ENCODE assay signal across 8 mouse cellular contexts in genomic region chr13:63239301-63239804, GRCm38 (mm10).
DNase-seq lines count a peak whose midpoint lies in the region; ATAC-seq and TF ChIP-seq lines count a peak whose summit lies in the region.

No protein-coding gene starts in this region.

- peak; percentile 71 for ATAC-seq in hindbrain, postnatal 0 days
- peak; percentile 68 for ATAC-seq in midbrain, postnatal 0 days (ENCODE audit: low FRiP score)

- H3K27me3 ChIP-seq in thymus, adult 2 months (ENCODE audit: control insufficient read depth, insufficient read depth, low read length) = no peaks in the 10 kb centered on the region
- no peaks in the 10 kb centered on the region for H3K27me3 ChIP-seq in hindbrain, postnatal 0 days (ENCODE audit: insufficient read depth, low read length)
- H3K27me3 ChIP-seq in midbrain, postnatal 0 days (ENCODE audit: insufficient read depth, low read length) = no peaks in the 10 kb centered on the region

- H3K36me3 ChIP-seq in thymus, adult 2 months (ENCODE audit: control insufficient read depth, insufficient read depth, low read length) = no peaks in the 10 kb centered on the region
- H3K36me3 ChIP-seq in hindbrain, postnatal 0 days (ENCODE audit: insufficient read depth, low read length) = no peaks in the 10 kb centered on the region
- no peaks in the 10 kb centered on the region for H3K36me3 ChIP-seq in midbrain, postnatal 0 days (ENCODE audit: insufficient read depth, low read length)

- H3K9me3 ChIP-seq in hindbrain, postnatal 0 days (ENCODE audit: low read length) = no peaks in the 10 kb centered on the region
- H3K9me3 ChIP-seq in midbrain, postnatal 0 days (ENCODE audit: low read length) = no peaks in the 10 kb centered on the region

- peak; percentile 70 for DNase-seq in adrenal gland, adult 2 months
- no peak for DNase-seq in adrenal gland, adult 8-10 months
- DNase-seq in thymus, adult 2 months = no peak
- no peak for DNase-seq in thymus, postnatal 14 days
- DNase-seq in hindbrain, postnatal 0 days (ENCODE audit: low spot score) = peak; percentile 18
- no peak for DNase-seq in midbrain, postnatal 0 days (ENCODE audit: low spot score)
- no peak for DNase-seq in urinary bladder, postnatal 10 days (ENCODE audit: low spot score)
- DNase-seq in spleen, postnatal 14 days (ENCODE audit: low spot score in 2 of 2) = no peak

- peak overlapping the region; percentile 76 for H3K4me2 ChIP-seq in hindbrain, postnatal 0 days (ENCODE audit: low read depth, low read length)
- H3K4me2 ChIP-seq in midbrain, postnatal 0 days (ENCODE audit: low read depth, low read length, poor library complexity, severe bottlenecking) = peak overlapping the region; percentile 69

- H3K27ac ChIP-seq in thymus, adult 2 months (ENCODE audit: control insufficient read depth, insufficient read depth, low read length) = peak overlapping the region; percentile 36; the same call in 1 of the 2 replicates
- H3K27ac ChIP-seq in hindbrain, postnatal 0 days = peak overlapping the region; percentile 72
- peak overlapping the region; percentile 8 for H3K27ac ChIP-seq in midbrain, postnatal 0 days (ENCODE audit: low read depth, low read length)

- no peak for TF ChIP-seq CTCF in thymus, adult 2 months (IDR thresholded peaks at IDR 0.05; ENCODE audit: borderline replicate concordance, control insufficient read depth, extremely low read depth, insufficient read depth, low read length, poor library complexity)
- TF ChIP-seq CTCF in hindbrain, postnatal 0 days (IDR thresholded peaks at IDR 0.05; ENCODE audit: low read depth) = no peak
- no peak for TF ChIP-seq CTCF in midbrain, postnatal 0 days (IDR thresholded peaks at IDR 0.05)

- 13% methylated on average over 11 of the region's 11 CpGs for WGBS in thymus, adult 2 months
- WGBS in hindbrain, postnatal 0 days = 7% methylated on average over 11 of the region's 11 CpGs
- WGBS in midbrain, postnatal 0 days = 4% methylated on average over 11 of the region's 11 CpGs

- H3K4me1 ChIP-seq in thymus, adult 2 months (replicated peaks; ENCODE audit: control insufficient read depth, insufficient read depth, low read length) = peaks cover 22% of the 10 kb centered on the region
- no peaks in the 10 kb centered on the region for H3K4me1 ChIP-seq in hindbrain, postnatal 0 days (ENCODE audit: insufficient read depth, low read length)
- peaks cover 4% of the 10 kb centered on the region; the same call in 1 of the 2 replicates for H3K4me1 ChIP-seq in midbrain, postnatal 0 days (ENCODE audit: insufficient read depth, low read length)

- no peak for TF ChIP-seq POLR2A in thymus, adult 2 months (IDR thresholded peaks at IDR 0.05; ENCODE audit: control insufficient read depth, extremely low read depth, insufficient read depth, low read length, poor library complexity)

- H3K4me3 ChIP-seq in thymus, adult 2 months (ENCODE audit: control insufficient read depth, insufficient read depth, low read length) = peak overlapping the region; percentile 36
- peak overlapping the region; percentile 69 for H3K4me3 ChIP-seq in hindbrain, postnatal 0 days (ENCODE audit: low read length)
- peak overlapping the region; percentile 64 for H3K4me3 ChIP-seq in midbrain, postnatal 0 days (ENCODE audit: low read depth, low read length)

- peak overlapping the region; percentile 60 for H3K9ac ChIP-seq in hindbrain, postnatal 0 days (replicated peaks; ENCODE audit: low read length)
- H3K9ac ChIP-seq in midbrain, postnatal 0 days (replicated peaks; ENCODE audit: low read length, poor library complexity, severe bottlenecking) = peak overlapping the region; percentile 48

Comparison
In these comparisons a context has a peak if more than half of its experiments do, and no peak if none do; other contexts are left out.
1. DNase-seq: peak in adrenal gland, adult 2 months (single experiment) and hindbrain, postnatal 0 days (single experiment); none in adrenal gland, adult 8-10 months (single experiment), thymus, adult 2 months (single experiment), thymus, postnatal 14 days (single experiment), midbrain, postnatal 0 days (single experiment), urinary bladder, postnatal 10 days (single experiment) and spleen, postnatal 14 days (0 of 2).
2. H3K27ac ChIP-seq: peak in every context shown above with its lines; median percentile 72 in hindbrain, postnatal 0 days; 36 in thymus, adult 2 months; 8 in midbrain, postnatal 0 days.
3. Peak in every context shown above with its lines, with median percentiles within 50 percentile points of each other: H3K4me3 ChIP-seq.